Mouse (Mus musculus): ENCODE data around the gene Leng9. TPM values are rescaled to one million over a fixed set of nuclear protein-coding genes. Genes with fewer than 3 reads are reported as not detected.

Gene Leng9
- polyA plus RNA-seq, 1 experiment from 2014 or later: 1.2 TPM

GRCm38 (mm10) chr7:4146241-4147180 lies 3.7 kb downstream of the Leng9 start:
- H3K4me1 ChIP-seq (ENCODE audit: control insufficient read depth, low read depth, low read length): peaks cover 42% of the 10 kb centered on the region
- 81% methylated on average over 23 of the region's 23 CpGs for WGBS (ENCODE audit: insufficient replicate concordance)
- peaks cover 2% of the 10 kb centered on the region; the same call in 1 of the 2 replicates for H3K27me3 ChIP-seq (ENCODE audit: control insufficient read depth, insufficient read depth, low read depth, low read length)
- no peaks in the 10 kb centered on the region for H3K9me3 ChIP-seq (replicated peaks; ENCODE audit: control insufficient read depth, low read length)
- no peak for ATAC-seq (ENCODE audit: low read depth)
- H3K27ac ChIP-seq (ENCODE audit: low read length): no peak overlapping the region
- H3K36me3 ChIP-seq (ENCODE audit: control insufficient read depth, insufficient read depth): peaks cover 61% of the 10 kb centered on the region
- no peak overlapping the region for H3K4me2 ChIP-seq (ENCODE audit: low read depth, low read length)
- no peak overlapping the region for H3K4me3 ChIP-seq (ENCODE audit: low read depth, low read length)
- no peak overlapping the region for H3K9ac ChIP-seq (ENCODE audit: low read depth, low read length)

- Histone ChIP-seq H3K4me2 (ENCODE audit: low read depth, low read length) (no peak overlapping the region), H3K4me1 (ENCODE audit: control insufficient read depth, low read depth, low read length) (peaks cover 34% of the 10 kb centered on the region), H3K9me3 (replicated peaks; ENCODE audit: control insufficient read depth, low read length) (no peaks in the 10 kb centered on the region), H3K36me3 (ENCODE audit: control insufficient read depth, insufficient read depth) (peaks cover 70% of the 10 kb centered on the region), H3K9ac (ENCODE audit: low read depth, low read length) (no peak overlapping the region), H3K27me3 (ENCODE audit: control insufficient read depth, insufficient read depth, low read depth, low read length) (no peaks in the 10 kb centered on the region), H3K27ac (ENCODE audit: low read length) (no peak overlapping the region), H3K4me3 (ENCODE audit: low read depth, low read length) (no peak overlapping the region)
- no peak for ATAC-seq (ENCODE audit: low read depth)
- 67% methylated on average over 6 of the region's 6 CpGs for WGBS (ENCODE audit: insufficient replicate concordance)
Measured at GRCm38 (mm10) chr7:4145552-4146190, 4.5 kb downstream of the Leng9 start.

- Histone ChIP-seq H3K4me2 (ENCODE audit: low read depth, low read length) (no peak overlapping the region), H3K27ac (ENCODE audit: low read length) (no peak overlapping the region), H3K9me3 (replicated peaks; ENCODE audit: control insufficient read depth, low read length) (no peaks in the 10 kb centered on the region), H3K4me1 (ENCODE audit: control insufficient read depth, low read depth, low read length) (peaks cover 27% of the 10 kb centered on the region), H3K27me3 (ENCODE audit: control insufficient read depth, insufficient read depth, low read depth, low read length) (no peaks in the 10 kb centered on the region), H3K4me3 (ENCODE audit: low read depth, low read length) (no peak overlapping the region), H3K36me3 (ENCODE audit: control insufficient read depth, insufficient read depth) (peaks cover 77% of the 10 kb centered on the region), H3K9ac (ENCODE audit: low read depth, low read length) (no peak overlapping the region)
- no peak for ATAC-seq (ENCODE audit: low read depth)
- WGBS (ENCODE audit: insufficient replicate concordance): 89% methylated on average over 20 of the region's 20 CpGs
Measured at GRCm38 (mm10) chr7:4144766-4145551, 5.2 kb downstream of the Leng9 start.

GRCm38 (mm10) chr7:4144046-4144445 lies 6.1 kb downstream of the Leng9 start:
- peaks cover 25% of the 10 kb centered on the region for H3K4me1 ChIP-seq (ENCODE audit: control insufficient read depth, low read depth, low read length)
- H3K9ac ChIP-seq (ENCODE audit: low read depth, low read length): no peak overlapping the region
- 93% methylated on average over 13 of the region's 13 CpGs for WGBS (ENCODE audit: insufficient replicate concordance)
- H3K4me2 ChIP-seq (ENCODE audit: low read depth, low read length): no peak overlapping the region
- H3K4me3 ChIP-seq (ENCODE audit: low read depth, low read length): no peak overlapping the region
- H3K36me3 ChIP-seq (ENCODE audit: control insufficient read depth, insufficient read depth): peaks cover 86% of the 10 kb centered on the region
- no peak overlapping the region for H3K27ac ChIP-seq (ENCODE audit: low read length)
- no peak for ATAC-seq (ENCODE audit: low read depth)
- no peaks in the 10 kb centered on the region for H3K27me3 ChIP-seq (ENCODE audit: control insufficient read depth, insufficient read depth, low read depth, low read length)
- H3K9me3 ChIP-seq (replicated peaks; ENCODE audit: control insufficient read depth, low read length): no peaks in the 10 kb centered on the region

- H3K27ac ChIP-seq (ENCODE audit: low read length): no peak overlapping the region
- no peak overlapping the region for H3K4me3 ChIP-seq (ENCODE audit: low read depth, low read length)
- H3K36me3 ChIP-seq (ENCODE audit: control insufficient read depth, insufficient read depth): peaks cover 91% of the 10 kb centered on the region
- no peak for ATAC-seq (ENCODE audit: low read depth)
- no peaks in the 10 kb centered on the region for H3K27me3 ChIP-seq (ENCODE audit: control insufficient read depth, insufficient read depth, low read depth, low read length)
- peaks cover 20% of the 10 kb centered on the region for H3K4me1 ChIP-seq (ENCODE audit: control insufficient read depth, low read depth, low read length)
- H3K9ac ChIP-seq (ENCODE audit: low read depth, low read length): no peak overlapping the region
- no peaks in the 10 kb centered on the region for H3K9me3 ChIP-seq (replicated peaks; ENCODE audit: control insufficient read depth, low read length)
- WGBS (ENCODE audit: insufficient replicate concordance): 96% methylated on average over 19 of the region's 19 CpGs
- H3K4me2 ChIP-seq (ENCODE audit: low read depth, low read length): no peak overlapping the region
Measured at GRCm38 (mm10) chr7:4143506-4143905, 6.7 kb downstream of the Leng9 start.

- Histone ChIP-seq H3K27me3 (ENCODE audit: control insufficient read depth, insufficient read depth, low read depth, low read length) (no peaks in the 10 kb centered on the region), H3K4me2 (ENCODE audit: low read depth, low read length) (no peak overlapping the region)
- WGBS (ENCODE audit: insufficient replicate concordance): 92% methylated on average over 10 of the region's 10 CpGs
Measured at GRCm38 (mm10) chr7:4142796-4143445, 7.3 kb downstream of the Leng9 start.

GRCm38 (mm10) chr7:4141648-4142325 lies 8.4 kb downstream of the Leng9 start:
- no peak for ATAC-seq (ENCODE audit: low read depth)
- no peak overlapping the region for H3K4me2 ChIP-seq (ENCODE audit: low read depth, low read length)
- H3K36me3 ChIP-seq (ENCODE audit: control insufficient read depth, insufficient read depth): peaks cover 84% of the 10 kb centered on the region
- H3K4me3 ChIP-seq (ENCODE audit: low read depth, low read length): no peak overlapping the region
- no peaks in the 10 kb centered on the region for H3K27me3 ChIP-seq (ENCODE audit: control insufficient read depth, insufficient read depth, low read depth, low read length)
- H3K4me1 ChIP-seq (ENCODE audit: control insufficient read depth, low read depth, low read length): peaks cover 15% of the 10 kb centered on the region
- 84% methylated on average over 6 of the region's 6 CpGs for WGBS (ENCODE audit: insufficient replicate concordance)
- no peak overlapping the region for H3K27ac ChIP-seq (ENCODE audit: low read length)
- H3K9ac ChIP-seq (ENCODE audit: low read depth, low read length): no peak overlapping the region
- H3K9me3 ChIP-seq (replicated peaks; ENCODE audit: control insufficient read depth, low read length): no peaks in the 10 kb centered on the region

More at GRCm38 (mm10) chr7:4142796-4143445, 7.3 kb downstream of the Leng9 start:
- no peaks in the 10 kb centered on the region for H3K9me3 ChIP-seq (replicated peaks; ENCODE audit: control insufficient read depth, low read length)
- H3K4me1 ChIP-seq (ENCODE audit: control insufficient read depth, low read depth, low read length): peaks cover 19% of the 10 kb centered on the region
- H3K36me3 ChIP-seq (ENCODE audit: control insufficient read depth, insufficient read depth): peaks cover 92% of the 10 kb centered on the region
- no peak overlapping the region for H3K27ac ChIP-seq (ENCODE audit: low read length)
- no peak for ATAC-seq (ENCODE audit: low read depth)
- H3K4me3 ChIP-seq (ENCODE audit: low read depth, low read length): no peak overlapping the region
- H3K9ac ChIP-seq (ENCODE audit: low read depth, low read length): no peak overlapping the region

- H3K27ac ChIP-seq (ENCODE audit: low read length): no peak overlapping the region
- H3K4me2 ChIP-seq (ENCODE audit: low read depth, low read length): no peak overlapping the region
- WGBS (ENCODE audit: insufficient replicate concordance): 91% methylated on average over 5 of the region's 5 CpGs
- H3K4me3 ChIP-seq (ENCODE audit: low read depth, low read length): no peak overlapping the region
- H3K9ac ChIP-seq (ENCODE audit: low read depth, low read length): no peak overlapping the region
- no peaks in the 10 kb centered on the region for H3K9me3 ChIP-seq (replicated peaks; ENCODE audit: control insufficient read depth, low read length)
- ATAC-seq (ENCODE audit: low read depth): no peak
- H3K4me1 ChIP-seq (ENCODE audit: control insufficient read depth, low read depth, low read length): peaks cover 15% of the 10 kb centered on the region
- H3K36me3 ChIP-seq (ENCODE audit: control insufficient read depth, insufficient read depth): peaks cover 60% of the 10 kb centered on the region
- H3K27me3 ChIP-seq (ENCODE audit: control insufficient read depth, insufficient read depth, low read depth, low read length): no peaks in the 10 kb centered on the region
Measured at GRCm38 (mm10) chr7:4139391-4139790, 10.8 kb downstream of the Leng9 start.

Measured in liver, embryonic 16.5 days (tissue).